Mouse (Mus musculus) small intestine, adult 2 months (tissue): Measurements from ENCODE around the gene Gramd1b. TPM values are rescaled to one million over a fixed set of nuclear protein-coding genes. Genes with fewer than 3 reads are reported as not detected.

Experiments
- H3K27ac ChIP-seq: fragments of 200-500 bp; 2 replicates; pipeline ENCODE4 v1.5.1; 2012; ENCODE audit warnings: low read depth, low read length, control low read depth, inconsistent platforms; ENCODE audit not compliant: insufficient read depth
- H3K27me3 ChIP-seq: fragments of 200-500 bp; 2 replicates; pipeline ENCODE4 v1.6.1; 2012; ENCODE audit warnings: mild to moderate bottlenecking, moderate library complexity, low read length, inconsistent platforms; ENCODE audit not compliant: control insufficient read depth, insufficient read depth
- H3K36me3 ChIP-seq: fragments of 200-500 bp; 2 replicates; pipeline ENCODE4 v1.6.1; 2012; ENCODE audit warnings: mild to moderate bottlenecking, low read length, control low read depth, inconsistent platforms; ENCODE audit not compliant: control insufficient read depth, insufficient read depth
- H3K4me1 ChIP-seq: fragments of 200-500 bp; 2 replicates; pipeline ENCODE4 v1.6.1; 2012; ENCODE audit warnings: low read length, inconsistent platforms, mixed read lengths; ENCODE audit not compliant: control insufficient read depth, insufficient read depth, insufficient read length
- H3K4me3 ChIP-seq: fragments of 200-500 bp; 2 replicates; pipeline ENCODE4 v1.5.1; 2012; ENCODE audit warnings: low read depth, mild to moderate bottlenecking, control low read depth, inconsistent platforms, low read length, moderate library complexity
- CTCF ChIP-seq: fragments of 200-500 bp; IDR thresholded peaks from 2 replicates; pipeline ENCODE4 v1.5.1; 2012; ENCODE audit warnings: low read depth, mild to moderate bottlenecking, control low read depth, inconsistent platforms, low read length, moderate library complexity, mixed read lengths; ENCODE audit not compliant: insufficient replicate concordance, insufficient read length; ENCODE audit errors: extremely low read depth
- POLR2A ChIP-seq: fragments of 200-500 bp; IDR thresholded peaks from 2 replicates; pipeline ENCODE4 v1.6.1; 2012; ENCODE audit warnings: low read depth, mild to moderate bottlenecking, control low read depth, inconsistent platforms, low read length, moderate library complexity
- WGBS: fragments of 180-500 bp; shearing (Covaris S2); methylation state at CpG from one replicate; pipeline ENCODE4 v1.1.7; 2018; 5-methylcytosine and 5-hydroxymethylcytosine counted together
- polyA plus RNA-seq: library from polyadenylated mRNA; depleted of rRNA; stranded (reverse); fragments of >200 nt; gene quantifications from 2 replicates; pipeline ENCODE4 v1.2.3, GENCODE M21; 2012

Gramd1b gene
- polyA plus RNA-seq, 1 experiment = 128 TPM

GRCm38 (mm10) chr9:40413601-40414000 is 117.6 kb downstream of the Gramd1b start:
- H3K4me1 ChIP-seq = no peaks in the 10 kb centered on the region
- no peak overlapping the region for H3K27ac ChIP-seq
- TF ChIP-seq POLR2A (no peak), CTCF (no peak)
- no peak overlapping the region for H3K4me3 ChIP-seq
- H3K27me3 ChIP-seq = no peaks in the 10 kb centered on the region
- H3K36me3 ChIP-seq = no peaks in the 10 kb centered on the region
- 63% methylated on average over 4 of the region's 4 CpGs for WGBS

- 93% methylated on average over 14 of the region's 14 CpGs for WGBS
- no peaks in the 10 kb centered on the region for H3K36me3 ChIP-seq
- H3K4me1 ChIP-seq = no peaks in the 10 kb centered on the region
- H3K4me3 ChIP-seq = no peak overlapping the region
- H3K27ac ChIP-seq = no peak overlapping the region
- TF ChIP-seq POLR2A (no peak), CTCF (no peak)
- no peaks in the 10 kb centered on the region for H3K27me3 ChIP-seq
These were observed 118.3 kb downstream of the Gramd1b start for GRCm38 (mm10) chr9:40412931-40413330.

- H3K27ac ChIP-seq = no peak overlapping the region
- H3K27me3 ChIP-seq = no peaks in the 10 kb centered on the region
- H3K36me3 ChIP-seq = no peaks in the 10 kb centered on the region
- no peak overlapping the region for H3K4me3 ChIP-seq
- no peaks in the 10 kb centered on the region for H3K4me1 ChIP-seq
- WGBS = 85% methylated on average over 4 of the region's 4 CpGs
- no peak for TF ChIP-seq POLR2A
- TF ChIP-seq CTCF = no peak
These were observed 118.9 kb downstream of the Gramd1b start for GRCm38 (mm10) chr9:40412246-40412645.

GRCm38 (mm10) chr9:40410895-40411294 is 120.3 kb downstream of the Gramd1b start:
- Histone ChIP-seq H3K4me1 (no peaks in the 10 kb centered on the region), H3K27me3 (no peaks in the 10 kb centered on the region), H3K4me3 (no peak overlapping the region), H3K36me3 (no peaks in the 10 kb centered on the region), H3K27ac (no peak overlapping the region)
- WGBS = 94% methylated on average over 3 of the region's 3 CpGs
- TF ChIP-seq CTCF (no peak), POLR2A (no peak)

GRCm38 (mm10) chr9:40409071-40409470 is 122.1 kb downstream of the Gramd1b start:
- Histone ChIP-seq H3K4me1 (no peaks in the 10 kb centered on the region), H3K27ac (no peak overlapping the region), H3K27me3 (no peaks in the 10 kb centered on the region), H3K4me3 (no peak overlapping the region), H3K36me3 (no peaks in the 10 kb centered on the region)
- WGBS = 75% methylated on average over 2 of the region's 2 CpGs
- TF ChIP-seq CTCF (no peak), POLR2A (no peak)

- Histone ChIP-seq H3K27ac (no peak overlapping the region), H3K4me1 (no peaks in the 10 kb centered on the region), H3K36me3 (no peaks in the 10 kb centered on the region), H3K4me3 (no peak overlapping the region), H3K27me3 (no peaks in the 10 kb centered on the region)
- no peak for TF ChIP-seq POLR2A
- TF ChIP-seq CTCF = no peak
- WGBS = 61% methylated on average over 3 of the region's 3 CpGs
These were observed 122.8 kb downstream of the Gramd1b start for GRCm38 (mm10) chr9:40408415-40408814.

- TF ChIP-seq POLR2A (no peak), CTCF (no peak)
- no peaks in the 10 kb centered on the region for H3K27me3 ChIP-seq
- H3K36me3 ChIP-seq = no peaks in the 10 kb centered on the region
- 79% methylated on average over 5 of the region's 5 CpGs for WGBS
- H3K4me3 ChIP-seq = no peak overlapping the region
- H3K4me1 ChIP-seq = no peaks in the 10 kb centered on the region
- no peak overlapping the region for H3K27ac ChIP-seq
These were observed 123.3 kb downstream of the Gramd1b start for GRCm38 (mm10) chr9:40407876-40408275.

- no peaks in the 10 kb centered on the region for H3K4me1 ChIP-seq
- no peak for TF ChIP-seq CTCF
- no peak for TF ChIP-seq POLR2A
- H3K36me3 ChIP-seq = no peaks in the 10 kb centered on the region
- H3K27ac ChIP-seq = no peak overlapping the region
- H3K4me3 ChIP-seq = no peak overlapping the region
- H3K27me3 ChIP-seq = no peaks in the 10 kb centered on the region
- WGBS = 63% methylated on average over 6 of the region's 6 CpGs
These were observed 125.4 kb downstream of the Gramd1b start for GRCm38 (mm10) chr9:40405804-40406203.
